Mouse (Mus musculus) kidney, adult 11 months (tissue): ENCODE measurements at regions not wholly inside any gene's neighbourhood (a gene's known extent, or its start where the extent isn't known, plus 50 kb on each side); places are given as distances from the start of the nearest gene placed in this dataset.
"Not testable (repeated sequence)": the region's sequence is repeated elsewhere in the genome, so short reads cannot be mapped to it uniquely, and the experiment has no call there.

Source experiments
- DNase-seq: peaks from one replicate; pipeline ENCODE4 v3.0.0; 2022

GRCm38 (mm10) chr10:111354607-111355006 is 56.1 kb downstream of the Bbs10 start:
- no peak for DNase-seq

GRCm38 (mm10) chr10:111358340-111358739 is 59.9 kb downstream of the Bbs10 start:
- not testable (repeated sequence) for DNase-seq

- DNase-seq: no peak
Observed at GRCm38 (mm10) chr10:111361749-111362435, 63.4 kb downstream of the Bbs10 start.

- DNase-seq: no peak
Observed at GRCm38 (mm10) chr10:111363729-111364617, 65.5 kb downstream of the Bbs10 start.

GRCm38 (mm10) chr10:111365011-111365410 is 66.5 kb downstream of the Bbs10 start:
- DNase-seq: peak; percentile 76

- DNase-seq: not testable (repeated sequence)
Observed at GRCm38 (mm10) chr10:111369046-111369445, 70.6 kb downstream of the Bbs10 start.

- peak; percentile 44 for DNase-seq
Observed at GRCm38 (mm10) chr10:111378047-111378618, 79.7 kb downstream of the Bbs10 start.

GRCm38 (mm10) chr10:111381689-111382088 is 83.2 kb downstream of the Bbs10 start:
- no peak for DNase-seq

GRCm38 (mm10) chr10:111382206-111382930 is 83.9 kb downstream of the Bbs10 start:
- no peak for DNase-seq

- no peak for DNase-seq
Observed at GRCm38 (mm10) chr10:111385561-111385960, 87.1 kb downstream of the Bbs10 start.

GRCm38 (mm10) chr10:111387869-111388538 is 85.0 kb upstream of the Nap1l1 start:
- no peak for DNase-seq

GRCm38 (mm10) chr10:111388545-111389320 is 84.3 kb upstream of the Nap1l1 start:
- DNase-seq: no peak

- peak; percentile 64 for DNase-seq
Observed at GRCm38 (mm10) chr10:111389890-111390289, 83.1 kb upstream of the Nap1l1 start.

GRCm38 (mm10) chr10:111394421-111394820 is 78.6 kb upstream of the Nap1l1 start:
- no peak for DNase-seq

- no peak for DNase-seq
Observed at GRCm38 (mm10) chr10:111405071-111405470, 68.0 kb upstream of the Nap1l1 start.

GRCm38 (mm10) chr10:111408887-111409286 is 64.1 kb upstream of the Nap1l1 start:
- no peak for DNase-seq

- no peak for DNase-seq
Observed at GRCm38 (mm10) chr10:111409497-111409896, 63.5 kb upstream of the Nap1l1 start.

- DNase-seq: no peak
Observed at GRCm38 (mm10) chr10:111410121-111410520, 62.9 kb upstream of the Nap1l1 start.

- DNase-seq: no peak
Observed at GRCm38 (mm10) chr10:111411533-111411932, 61.5 kb upstream of the Nap1l1 start.

GRCm38 (mm10) chr10:111416611-111417130 is 56.4 kb upstream of the Nap1l1 start:
- no peak for DNase-seq
